Mouse (Mus musculus): ENCODE results near the gene Chp1.
A peak's percentile ranks its signal among the peaks of the same experiment; 100 is the strongest.
"Not testable (repeated sequence)": the region's sequence is repeated elsewhere in the genome, so short reads cannot be mapped to it uniquely, and the experiment has no call there.

The Chp1 gene

GRCm38 (mm10) chr2:119547522-119548370, at the start of gene Chp1, which contains the start of gene Exd1:
TSS of gene Chp1 (plus strand) at chr2:119547697.
TSS of gene Exd1 (minus strand) at chr2:119547627.
- peak; percentile 99 for DNase-seq (ENCODE audit: low spot score in 2 of 2)

- no peak for DNase-seq (ENCODE audit: low spot score in 2 of 2)
Observed at GRCm38 (mm10) chr2:119498859-119499258, 48.6 kb upstream of the Chp1 start.

- DNase-seq (ENCODE audit: low spot score in 2 of 2): no peak
Observed at GRCm38 (mm10) chr2:119500965-119501652, 46.4 kb upstream of the Chp1 start.

DNA sequence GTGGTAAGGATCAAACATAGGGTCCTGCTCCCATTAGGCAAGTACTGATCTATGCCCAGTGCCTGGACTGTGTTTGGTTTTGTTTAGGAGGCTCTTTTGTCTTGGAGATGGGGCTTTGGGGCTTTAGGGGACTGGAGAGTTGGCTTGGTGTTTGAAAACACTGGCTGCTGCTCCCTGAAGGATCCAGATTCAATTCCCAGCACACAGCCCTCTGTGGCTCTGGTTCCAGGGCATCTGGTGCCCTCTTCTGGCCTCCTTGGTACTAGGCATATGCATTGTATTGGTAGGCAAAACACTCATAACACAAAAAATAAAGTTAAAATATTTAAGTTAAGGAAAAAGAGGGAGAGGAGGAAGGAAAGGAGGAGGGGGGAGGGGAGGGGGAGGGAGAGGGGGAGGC, 40.4 kb upstream of the Chp1 start:
- no peak for DNase-seq (ENCODE audit: low spot score in 2 of 2)

- DNase-seq (ENCODE audit: low spot score in 2 of 2): not testable (repeated sequence)
Observed at GRCm38 (mm10) chr2:119508518-119508917, 39.0 kb upstream of the Chp1 start.

GRCm38 (mm10) chr2:119510856-119511255, 36.6 kb upstream of the Chp1 start:
- no peak for DNase-seq (ENCODE audit: low spot score in 2 of 2)

GRCm38 (mm10) chr2:119512292-119512691, 35.2 kb upstream of the Chp1 start:
- DNase-seq (ENCODE audit: low spot score in 2 of 2): no peak

DNA sequence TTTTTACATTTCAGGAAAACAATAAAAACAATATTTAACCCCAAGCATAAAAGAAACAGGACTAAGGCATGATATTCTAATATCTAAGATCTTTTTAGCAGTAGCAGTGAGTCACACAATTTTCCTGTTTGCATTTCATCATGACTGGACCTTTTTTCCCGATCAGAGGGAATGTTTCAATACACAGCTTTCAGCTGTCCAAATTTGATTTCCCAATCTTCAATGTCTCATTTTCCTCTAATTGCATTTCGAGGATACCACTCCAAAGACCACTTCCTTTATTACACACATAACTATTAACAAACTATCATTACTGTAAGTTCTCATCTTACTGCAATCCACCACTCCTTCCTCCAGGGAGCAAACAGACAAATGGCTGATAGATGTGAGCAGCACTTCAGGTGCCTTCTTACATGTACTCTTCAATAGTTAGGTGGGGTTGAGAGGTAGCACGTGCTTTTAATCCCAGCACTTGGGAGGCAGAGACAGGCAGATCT, 33.4 kb upstream of the Chp1 start:
- no peak for DNase-seq (ENCODE audit: low spot score in 2 of 2)

DNA sequence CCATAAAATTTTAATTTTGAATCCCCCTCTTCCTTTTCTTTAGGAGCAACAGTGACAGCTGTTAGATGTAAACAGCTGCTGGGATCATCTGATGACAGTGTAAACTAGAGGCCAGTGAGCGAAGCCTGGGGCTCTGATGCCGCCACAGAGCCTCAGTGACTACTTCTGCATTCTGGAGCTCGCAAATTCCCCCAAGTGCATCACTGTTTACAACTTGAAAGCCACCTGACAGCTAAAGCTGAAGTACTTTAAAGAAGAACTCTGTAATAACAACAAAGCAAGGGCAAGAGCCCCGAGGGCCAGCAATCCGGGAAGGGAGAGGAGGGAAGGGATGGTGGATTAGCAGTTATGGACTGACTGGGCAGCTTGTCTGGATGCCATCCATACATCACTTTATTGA, 30.7 kb upstream of the Chp1 start:
- no peak for DNase-seq (ENCODE audit: low spot score in 2 of 2)

GRCm38 (mm10) chr2:119520550-119520949, 26.9 kb upstream of the Chp1 start:
- DNase-seq (ENCODE audit: low spot score in 2 of 2): no peak

GRCm38 (mm10) chr2:119523836-119524235, 23.7 kb upstream of the Chp1 start:
- DNase-seq (ENCODE audit: low spot score in 2 of 2): no peak

GRCm38 (mm10) chr2:119525422-119525821, 22.1 kb upstream of the Chp1 start:
- no peak for DNase-seq (ENCODE audit: low spot score in 2 of 2)

- DNase-seq (ENCODE audit: low spot score in 2 of 2): no peak
Observed at GRCm38 (mm10) chr2:119538802-119539201, 8.7 kb upstream of the Chp1 start.

- peak in 1 of 2 experiments; percentile 29 for DNase-seq (ENCODE audit: low spot score in 2 of 2)
Observed at GRCm38 (mm10) chr2:119542106-119542505, 5.4 kb upstream of the Chp1 start.

- DNase-seq (ENCODE audit: low spot score in 2 of 2): no peak
Observed at GRCm38 (mm10) chr2:119543656-119544055, 3.8 kb upstream of the Chp1 start.

GRCm38 (mm10) chr2:119546848-119547521, 512 bp upstream of the Chp1 start:
- peak; percentile 85 to 86 for DNase-seq (ENCODE audit: low spot score in 2 of 2)

DNA sequence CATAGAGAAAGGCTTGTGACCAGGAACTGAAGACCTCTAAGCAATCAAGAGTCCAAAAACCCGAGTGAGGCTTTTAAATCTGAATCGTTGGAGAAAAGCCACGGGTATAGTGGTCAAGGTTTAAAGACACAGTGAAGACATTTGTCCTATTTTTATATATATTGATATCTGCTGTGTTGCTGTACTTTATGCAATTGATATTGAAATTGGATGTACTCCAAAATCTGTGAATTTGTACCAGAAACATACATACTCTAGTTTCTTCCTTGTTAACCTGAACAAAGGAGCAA, 819 bp downstream of the Chp1 start:
- DNase-seq (ENCODE audit: low spot score in 2 of 2): no peak

DNA sequence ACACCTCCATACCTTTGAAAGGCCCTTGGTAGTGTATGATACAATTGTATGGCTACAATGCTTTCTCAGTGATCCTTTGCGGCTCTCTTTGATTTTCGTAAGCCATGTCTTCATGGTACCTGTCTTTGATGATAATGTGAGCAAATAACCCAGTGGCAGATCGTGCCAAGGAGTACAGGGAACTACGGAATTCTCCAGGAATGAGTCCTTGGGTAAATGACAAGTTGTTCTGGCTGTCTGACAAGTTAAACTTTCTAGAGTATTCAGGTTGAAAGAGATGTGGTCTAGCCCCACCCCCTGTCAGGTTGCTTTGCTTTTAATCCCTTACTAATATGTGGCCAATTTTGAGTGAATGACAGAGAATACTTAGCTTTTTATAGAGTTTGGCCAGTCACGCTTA, 1.2 kb downstream of the Chp1 start:
- no peak for DNase-seq (ENCODE audit: low spot score in 2 of 2)

- DNase-seq (ENCODE audit: low spot score in 2 of 2): no peak
Observed at GRCm38 (mm10) chr2:119549678-119550077, 2.2 kb downstream of the Chp1 start.

DNA sequence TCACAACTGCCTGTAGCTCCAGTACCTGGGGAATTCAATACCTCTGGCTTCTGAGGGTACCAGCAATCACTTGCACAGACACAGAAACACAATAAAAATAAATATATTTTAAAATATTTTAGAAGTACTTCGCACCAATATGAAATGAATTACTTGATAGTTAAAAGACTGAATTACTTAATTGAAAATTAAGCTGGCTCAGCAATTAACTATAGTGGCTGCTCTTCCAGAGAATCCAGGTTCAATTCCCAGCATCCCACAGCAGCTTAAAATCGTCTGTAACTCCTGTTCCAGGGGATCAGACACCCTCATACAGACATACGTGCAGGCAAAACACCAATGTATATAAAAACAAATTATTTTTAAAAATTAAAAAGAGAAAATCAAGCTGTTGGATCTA, 10.5 kb downstream of the Chp1 start:
- DNase-seq (ENCODE audit: low spot score in 2 of 2): no peak

- DNase-seq (ENCODE audit: low spot score in 2 of 2): no peak
Observed at GRCm38 (mm10) chr2:119558737-119559340, 11.3 kb downstream of the Chp1 start.

DNA sequence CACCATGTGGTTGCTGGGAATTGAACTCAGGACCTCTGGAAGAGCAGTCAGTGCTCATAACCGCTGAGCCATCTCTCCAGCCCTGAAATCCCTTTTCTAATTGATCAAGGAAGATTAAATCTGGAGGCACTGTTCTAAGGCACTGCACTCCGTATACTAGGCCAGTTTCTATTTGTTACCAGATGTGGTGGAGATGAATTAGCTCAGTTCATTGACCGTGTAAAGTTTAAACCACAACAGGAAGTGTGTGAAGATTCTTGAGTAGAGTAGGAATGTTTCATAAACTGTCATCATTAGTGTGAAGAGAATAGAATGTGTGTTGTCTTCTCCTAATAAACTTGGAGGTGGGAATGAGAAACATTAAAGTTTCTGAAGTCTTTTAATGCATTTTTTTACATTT, 14.3 kb downstream of the Chp1 start:
- no peak for DNase-seq (ENCODE audit: low spot score in 2 of 2)

Data from heart, adult 9 months (tissue).